Mouse (Mus musculus) ES-Bruce4 (cell line): ENCODE results near the gene Cntnap3.

Source experiments
- CTCF ChIP-seq: IDR thresholded peaks from one replicate; pipeline ENCODE4 v1.8.1; 2011; ENCODE audit warnings: low read depth, low read length
- POLR2A ChIP-seq: IDR thresholded peaks from one replicate; pipeline ENCODE4 v1.8.1; 2011; ENCODE audit warnings: low read length; ENCODE audit not compliant: insufficient read depth

DNA sequence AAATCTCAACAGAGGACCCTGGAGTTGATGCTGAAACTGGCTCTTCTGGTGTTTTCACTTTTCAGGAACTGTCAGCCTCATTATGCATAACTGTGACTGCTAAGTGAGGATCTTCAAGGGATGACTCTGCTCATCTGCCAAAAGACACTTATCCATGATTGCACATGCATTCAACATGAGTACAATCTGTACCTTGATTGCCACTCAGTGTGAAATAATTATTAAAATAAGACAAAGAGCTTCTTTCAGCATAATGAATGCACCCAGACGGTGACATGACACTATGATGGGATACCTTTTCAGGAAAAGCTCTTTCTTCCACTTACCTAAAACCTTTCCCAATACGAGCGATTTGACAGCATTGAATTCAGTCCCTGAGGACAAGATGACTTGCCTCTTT lies 158.4 kb downstream of the Cntnap3 start:
- no peak for TF ChIP-seq CTCF
- TF ChIP-seq POLR2A: no peak
